Mouse (Mus musculus) embryonic facial prominence, embryonic 15.5 days (tissue): ENCODE measurements around the gene Ell2. TPM values are rescaled to one million over a fixed set of nuclear protein-coding genes. Genes with fewer than 3 reads are reported as not detected.

Experiments
- ATAC-seq: fragments of 200-750 bp; cut with Nextera tagmentation; 2 replicates; pipeline ENCODE4 v1.8.0; 2017; ENCODE audit warnings: low read depth, moderate TSS enrichment; ENCODE audit not compliant: insufficient number of reproducible peaks, low FRiP score, low TSS enrichment
- H3K27ac ChIP-seq: fragments of 300-500 bp; sonication (generic); replicated peaks from 2 replicates; pipeline ENCODE4 v1.5.1; 2015; ENCODE audit warnings: mild to moderate bottlenecking, inconsistent platforms
- H3K27me3 ChIP-seq: fragments of 300-500 bp; sonication (generic); 2 replicates; pipeline ENCODE4 v1.6.1; 2015; ENCODE audit warnings: inconsistent platforms
- H3K36me3 ChIP-seq: fragments of 300-500 bp; sonication (generic); 2 replicates; pipeline ENCODE4 v1.6.1; 2015; ENCODE audit warnings: mild to moderate bottlenecking, inconsistent platforms
- H3K4me1 ChIP-seq: fragments of 300-500 bp; sonication (generic); 2 replicates; pipeline ENCODE4 v1.6.1; 2015; ENCODE audit warnings: inconsistent platforms
- H3K4me2 ChIP-seq: fragments of 300-500 bp; sonication (generic); replicated peaks from 2 replicates; pipeline ENCODE4 v1.6.1; 2015; ENCODE audit warnings: mild to moderate bottlenecking, inconsistent platforms
- H3K4me3 ChIP-seq: fragments of 300-500 bp; sonication (generic); replicated peaks from 2 replicates; pipeline ENCODE4 v1.5.1; 2015; ENCODE audit warnings: mild to moderate bottlenecking, inconsistent platforms
- H3K9ac ChIP-seq: fragments of 300-500 bp; sonication (generic); 2 replicates; pipeline ENCODE4 v1.6.1; 2015; ENCODE audit warnings: inconsistent platforms
- H3K9me3 ChIP-seq: fragments of 300-500 bp; sonication (generic); replicated peaks from 2 replicates; pipeline ENCODE4 v1.6.1; 2016; ENCODE audit warnings: inconsistent platforms
- WGBS: fragments of 180-500 bp; shearing (Covaris S2); methylation state at CpG from one replicate; pipeline ENCODE4 v1.1.7; 2015; 5-methylcytosine and 5-hydroxymethylcytosine counted together
- polyA plus RNA-seq: library from polyadenylated mRNA; unstranded; fragments of >200 nt; fragmentation: Nextera tagmentation; extraction: Ambion mirVana; gene quantifications from 2 replicates; pipeline ENCODE4 v1.2.1, GENCODE M21; 2015

Gene Ell2
- polyA plus RNA-seq, 1 experiment from 2014 or later = 15.3 TPM

- Histone ChIP-seq H3K9ac (no peak overlapping the region), H3K27me3 (no peaks in the 10 kb centered on the region), H3K4me1 (no peaks in the 10 kb centered on the region), H3K4me2 (no peak overlapping the region), H3K36me3 (no peaks in the 10 kb centered on the region), H3K27ac (no peak overlapping the region), H3K9me3 (no peaks in the 10 kb centered on the region), H3K4me3 (no peak overlapping the region)
- 64% methylated on average over 3 of the region's 3 CpGs for WGBS
- no peak for ATAC-seq
Observed at GRCm38 (mm10) chr13:75733594-75734161, 27.1 kb downstream of the Ell2 start.

GRCm38 (mm10) chr13:75734231-75734630 lies 27.7 kb downstream of the Ell2 start:
- no peaks in the 10 kb centered on the region for H3K36me3 ChIP-seq
- no peak for ATAC-seq
- H3K4me1 ChIP-seq = 0 out of 2 replicates have a peak, but pooled peaks cover under 1% of the 10 kb centered on the region
- no peaks in the 10 kb centered on the region for H3K27me3 ChIP-seq
- WGBS = 86% methylated on average over 5 of the region's 5 CpGs
- H3K4me2 ChIP-seq = no peak overlapping the region
- no peak overlapping the region for H3K9ac ChIP-seq
- H3K9me3 ChIP-seq = no peaks in the 10 kb centered on the region
- no peak overlapping the region for H3K4me3 ChIP-seq
- no peak overlapping the region for H3K27ac ChIP-seq

- no peaks in the 10 kb centered on the region for H3K27me3 ChIP-seq
- H3K4me2 ChIP-seq = no peak overlapping the region
- no peak for ATAC-seq
- H3K27ac ChIP-seq = no peak overlapping the region
- H3K9me3 ChIP-seq = no peaks in the 10 kb centered on the region
- H3K4me3 ChIP-seq = no peak overlapping the region
- H3K36me3 ChIP-seq = no peaks in the 10 kb centered on the region
- peaks cover 5% of the 10 kb centered on the region; the same call in 1 of the 2 replicates for H3K4me1 ChIP-seq
- 83% methylated on average over 1 of the region's 1 CpGs for WGBS
- H3K9ac ChIP-seq = no peak overlapping the region
Observed at GRCm38 (mm10) chr13:75735606-75736005, 29.0 kb downstream of the Ell2 start.

- Histone ChIP-seq H3K4me1 (peaks cover 5% of the 10 kb centered on the region; the same call in 1 of the 2 replicates), H3K36me3 (no peaks in the 10 kb centered on the region), H3K27me3 (no peaks in the 10 kb centered on the region), H3K9me3 (no peaks in the 10 kb centered on the region), H3K9ac (no peak overlapping the region), H3K4me2 (no peak overlapping the region), H3K4me3 (no peak overlapping the region), H3K27ac (no peak overlapping the region)
- 62% methylated on average over 7 of the region's 7 CpGs for WGBS
- no peak for ATAC-seq
Observed at GRCm38 (mm10) chr13:75737991-75738390, 31.4 kb downstream of the Ell2 start.

- ATAC-seq = no peak
- Histone ChIP-seq H3K4me1 (peaks cover 5% of the 10 kb centered on the region; the same call in 1 of the 2 replicates), H3K27ac (no peak overlapping the region), H3K36me3 (no peaks in the 10 kb centered on the region), H3K4me2 (no peak overlapping the region), H3K9me3 (no peaks in the 10 kb centered on the region), H3K27me3 (no peaks in the 10 kb centered on the region), H3K4me3 (no peak overlapping the region), H3K9ac (no peak overlapping the region)
- WGBS = 33% methylated on average over 6 of the region's 6 CpGs
Observed at GRCm38 (mm10) chr13:75738536-75738935, 32.0 kb downstream of the Ell2 start.

GRCm38 (mm10) chr13:75738957-75739356 lies 32.4 kb downstream of the Ell2 start:
- H3K4me1 ChIP-seq = peaks cover 5% of the 10 kb centered on the region; the same call in 1 of the 2 replicates
- H3K27me3 ChIP-seq = no peaks in the 10 kb centered on the region
- H3K4me2 ChIP-seq = no peak overlapping the region
- WGBS = 75% methylated on average over 3 of the region's 3 CpGs
- no peak overlapping the region for H3K4me3 ChIP-seq
- no peaks in the 10 kb centered on the region for H3K36me3 ChIP-seq
- no peak overlapping the region for H3K27ac ChIP-seq
- no peak for ATAC-seq
- no peak overlapping the region for H3K9ac ChIP-seq
- H3K9me3 ChIP-seq = no peaks in the 10 kb centered on the region

GRCm38 (mm10) chr13:75740018-75740417 lies 33.5 kb downstream of the Ell2 start:
- no peak overlapping the region for H3K27ac ChIP-seq
- ATAC-seq = no peak
- peaks cover 5% of the 10 kb centered on the region; the same call in 1 of the 2 replicates for H3K4me1 ChIP-seq
- no peaks in the 10 kb centered on the region for H3K9me3 ChIP-seq
- H3K27me3 ChIP-seq = no peaks in the 10 kb centered on the region
- no peak overlapping the region for H3K9ac ChIP-seq
- H3K36me3 ChIP-seq = no peaks in the 10 kb centered on the region
- no peak overlapping the region for H3K4me3 ChIP-seq
- H3K4me2 ChIP-seq = no peak overlapping the region
- WGBS = 67% methylated on average over 3 of the region's 3 CpGs

- H3K27ac ChIP-seq = no peak overlapping the region
- no peak for ATAC-seq
- H3K9me3 ChIP-seq = no peaks in the 10 kb centered on the region
- H3K9ac ChIP-seq = no peak overlapping the region
- H3K4me3 ChIP-seq = no peak overlapping the region
- no peaks in the 10 kb centered on the region for H3K36me3 ChIP-seq
- peaks cover 5% of the 10 kb centered on the region; the same call in 1 of the 2 replicates for H3K4me1 ChIP-seq
- 81% methylated on average over 3 of the region's 3 CpGs for WGBS
- no peaks in the 10 kb centered on the region for H3K27me3 ChIP-seq
- no peak overlapping the region for H3K4me2 ChIP-seq
Observed at GRCm38 (mm10) chr13:75741119-75741518, 34.6 kb downstream of the Ell2 start.

- no peak overlapping the region for H3K4me3 ChIP-seq
- H3K4me1 ChIP-seq = peaks cover 5% of the 10 kb centered on the region; the same call in 1 of the 2 replicates
- no peaks in the 10 kb centered on the region for H3K9me3 ChIP-seq
- 57% methylated on average over 12 of the region's 12 CpGs for WGBS
- ATAC-seq = peak; percentile 34
- H3K27me3 ChIP-seq = no peaks in the 10 kb centered on the region
- no peak overlapping the region for H3K9ac ChIP-seq
- H3K27ac ChIP-seq = no peak overlapping the region
- no peak overlapping the region for H3K4me2 ChIP-seq
- no peaks in the 10 kb centered on the region for H3K36me3 ChIP-seq
Observed at GRCm38 (mm10) chr13:75741736-75742729, 35.5 kb downstream of the Ell2 start.

- H3K4me3 ChIP-seq = no peak overlapping the region
- H3K9ac ChIP-seq = no peak overlapping the region
- no peaks in the 10 kb centered on the region for H3K9me3 ChIP-seq
- H3K27ac ChIP-seq = no peak overlapping the region
- no peaks in the 10 kb centered on the region for H3K36me3 ChIP-seq
- H3K27me3 ChIP-seq = no peaks in the 10 kb centered on the region
- no peak overlapping the region for H3K4me2 ChIP-seq
- 86% methylated on average over 3 of the region's 3 CpGs for WGBS
- no peak for ATAC-seq
- H3K4me1 ChIP-seq = peaks cover 5% of the 10 kb centered on the region; the same call in 1 of the 2 replicates
Observed at GRCm38 (mm10) chr13:75742970-75743369, 36.4 kb downstream of the Ell2 start.

- 80% methylated on average over 4 of the region's 4 CpGs for WGBS
- Histone ChIP-seq H3K4me3 (no peak overlapping the region), H3K27ac (no peak overlapping the region), H3K9ac (no peak overlapping the region), H3K4me1 (peaks cover 5% of the 10 kb centered on the region; the same call in 1 of the 2 replicates), H3K27me3 (no peaks in the 10 kb centered on the region), H3K4me2 (no peak overlapping the region), H3K36me3 (no peaks in the 10 kb centered on the region), H3K9me3 (no peaks in the 10 kb centered on the region)
- ATAC-seq = no peak
Observed at GRCm38 (mm10) chr13:75744065-75744464, 37.5 kb downstream of the Ell2 start.
